ENCODE assay signal across 8 mouse cellular contexts in genomic region chr6:136469807-136470206, GRCm38 (mm10). TPM values are rescaled to one million over a fixed set of nuclear protein-coding genes. Genes with fewer than 3 reads are reported as not detected.
DNase-seq lines count a peak whose midpoint lies in the region; ATAC-seq and TF ChIP-seq lines count a peak whose summit lies in the region.
"Had no signal": no experiment of that assay in that cellular context is flagged by ENCODE, and none has a peak within 500 bp of the region (broad histone marks: within the 10 kb centered on the region; RNA-seq: fewer than 3 reads in every experiment).

No protein-coding gene starts in this region.

- TF ChIP-seq POLR2A in small intestine, adult 2 months (IDR thresholded peaks at IDR 0.05; ENCODE audit: low read depth, low read length), result no peak

- no peaks in the 10 kb centered on the region for H3K36me3 ChIP-seq in lung, postnatal 0 days (ENCODE audit: insufficient read depth, low read length)
- no peaks in the 10 kb centered on the region for H3K36me3 ChIP-seq in forebrain, embryonic 12.5 days (replicated peaks)
- H3K36me3 ChIP-seq in limb, embryonic 11.5 days (ENCODE audit: control insufficient read depth, insufficient read depth, low read length), result no peaks in the 10 kb centered on the region
- no peaks in the 10 kb centered on the region for H3K36me3 ChIP-seq in small intestine, adult 2 months (ENCODE audit: control insufficient read depth, insufficient read depth, low read length)

- no peaks in the 10 kb centered on the region for H3K9me3 ChIP-seq in lung, postnatal 0 days (ENCODE audit: low read length)
- H3K9me3 ChIP-seq in forebrain, embryonic 12.5 days, result no peaks in the 10 kb centered on the region
- no peaks in the 10 kb centered on the region for H3K9me3 ChIP-seq in limb, embryonic 11.5 days (ENCODE audit: control insufficient read depth, low read length)

- H3K4me2 ChIP-seq in lung, postnatal 0 days (replicated peaks; ENCODE audit: low read depth, low read length), result no peak overlapping the region
- no peak overlapping the region for H3K4me2 ChIP-seq in forebrain, embryonic 12.5 days
- H3K4me2 ChIP-seq in limb, embryonic 11.5 days (ENCODE audit: low read depth, severe bottlenecking), result no peak overlapping the region

- H3K4me3 ChIP-seq in lung, postnatal 0 days (ENCODE audit: low read depth, low read length), result no peak overlapping the region
- no peak overlapping the region for H3K4me3 ChIP-seq in forebrain, embryonic 12.5 days (replicated peaks)
- no peak overlapping the region for H3K4me3 ChIP-seq in limb, embryonic 11.5 days (ENCODE audit: low read depth, low read length)
- no peak overlapping the region for H3K4me3 ChIP-seq in small intestine, adult 2 months (ENCODE audit: low read depth, low read length)

- H3K4me1 ChIP-seq in lung, postnatal 0 days (ENCODE audit: insufficient read depth, low read depth, low read length), result peaks cover 15% of the 10 kb centered on the region; the same call in 1 of the 2 replicates
- peaks cover 47% of the 10 kb centered on the region for H3K4me1 ChIP-seq in forebrain, embryonic 12.5 days
- H3K4me1 ChIP-seq in limb, embryonic 11.5 days (ENCODE audit: control insufficient read depth, insufficient read depth, low read length), result peaks cover 5% of the 10 kb centered on the region; the same call in 1 of the 2 replicates
- H3K4me1 ChIP-seq in small intestine, adult 2 months (ENCODE audit: control insufficient read depth, insufficient read depth, insufficient read length, low read length), result peaks cover 36% of the 10 kb centered on the region

- no peak for DNase-seq in lung, postnatal 0 days (ENCODE audit: low spot score)
- DNase-seq in lung, postnatal 10 days, result no peak
- DNase-seq in limb, embryonic 11.5 days (ENCODE audit: low spot score), result no peak
- no peak for DNase-seq in adrenal gland, postnatal 14 days
- no peak for DNase-seq in cerebellum, postnatal 25 days

- TF ChIP-seq EP300 in lung, postnatal 0 days (IDR thresholded peaks at IDR 0.05), result no peak

- H3K27me3 ChIP-seq in lung, postnatal 0 days (replicated peaks; ENCODE audit: insufficient read depth, low read length), result no peaks in the 10 kb centered on the region
- no peaks in the 10 kb centered on the region for H3K27me3 ChIP-seq in forebrain, embryonic 12.5 days
- no peaks in the 10 kb centered on the region for H3K27me3 ChIP-seq in limb, embryonic 11.5 days (ENCODE audit: control insufficient read depth, insufficient read depth, low read length)
- no peaks in the 10 kb centered on the region for H3K27me3 ChIP-seq in small intestine, adult 2 months (ENCODE audit: control insufficient read depth, insufficient read depth, low read length)

- ATAC-seq in lung, postnatal 0 days, result no peak
- ATAC-seq in forebrain, embryonic 12.5 days (ENCODE audit: low FRiP score), result no peak
- ATAC-seq in limb, embryonic 11.5 days (ENCODE audit: insufficient number of reproducible peaks, low FRiP score, low TSS enrichment, low read depth), result no peak

- 75% methylated on average over 9 of the region's 9 CpGs for WGBS in lung, postnatal 0 days
- 64% methylated on average over 9 of the region's 9 CpGs for WGBS in forebrain, embryonic 12.5 days
- WGBS in limb, embryonic 11.5 days, result 72% methylated on average over 9 of the region's 9 CpGs
- 88% methylated on average over 9 of the region's 9 CpGs for WGBS in small intestine, adult 2 months

- H3K9ac ChIP-seq in lung, postnatal 0 days (replicated peaks; ENCODE audit: low read depth), result no peak overlapping the region
- H3K9ac ChIP-seq in forebrain, embryonic 12.5 days, result no peak overlapping the region
- H3K9ac ChIP-seq in limb, embryonic 11.5 days (ENCODE audit: low read length), result no peak overlapping the region

- TF ChIP-seq CTCF in lung, postnatal 0 days (IDR thresholded peaks at IDR 0.05), result no peak
- no peak for TF ChIP-seq CTCF in small intestine, adult 2 months (IDR thresholded peaks at IDR 0.05; ENCODE audit: extremely low read depth, insufficient read length, insufficient replicate concordance, low read depth, low read length)

- peak overlapping the region; percentile 93 for H3K27ac ChIP-seq in lung, postnatal 0 days (ENCODE audit: low read length)
- peak overlapping the region; percentile 99 for H3K27ac ChIP-seq in forebrain, embryonic 12.5 days
- peak overlapping the region; percentile 98 for H3K27ac ChIP-seq in limb, embryonic 11.5 days (replicated peaks; ENCODE audit: low read depth, low read length)
- H3K27ac ChIP-seq in small intestine, adult 2 months (ENCODE audit: insufficient read depth, low read depth, low read length), result peak overlapping the region; percentile 70

RNA-seq across cellular contexts. Expression of gene Atf7ip, which starts 36.2 kb away (rescaled TPM):
- 13.9 and 14.9 TPM in 2 replicates for polyA plus RNA-seq in lung, postnatal 0 days (2015; fragmentation: Nextera tagmentation; extraction: Ambion mirVana)
- polyA plus RNA-seq in forebrain, embryonic 12.5 days (2016; fragmentation: Nextera tagmentation; extraction: Ambion mirVana), result 63.2 and 72.4 TPM in 2 replicates
- polyA plus RNA-seq in limb, embryonic 11.5 days (2014; fragmentation: Nextera tagmentation; extraction: Ambion mirVana), result 49.8 and 60.1 TPM in 2 replicates
- polyA plus RNA-seq in small intestine, adult 2 months (2012; rRNA removed), result 9.4 and 19.0 TPM in 2 replicates
- 82.0 and 103 TPM in 2 replicates for total RNA-seq in adrenal gland, postnatal 14 days (2021)

RNA-seq across cellular contexts. Expression of gene E330021D16Rik, which starts 54.4 kb away (rescaled TPM):
- 0.11 and 0.12 TPM in 2 replicates for polyA plus RNA-seq in lung, postnatal 0 days (2015; fragmentation: Nextera tagmentation; extraction: Ambion mirVana)
- not detected in 2 replicates for polyA plus RNA-seq in forebrain, embryonic 12.5 days (2016; fragmentation: Nextera tagmentation; extraction: Ambion mirVana)
- polyA plus RNA-seq in limb, embryonic 11.5 days (2014; fragmentation: Nextera tagmentation; extraction: Ambion mirVana), result not detected in 2 replicates
- not detected in 2 replicates for polyA plus RNA-seq in small intestine, adult 2 months (2012; rRNA removed)
- total RNA-seq in adrenal gland, postnatal 14 days (2021), result not detected in 2 replicates
- polyA plus RNA-seq: gonadal fat pad, adult 2 months had no signal
